Mouse (Mus musculus): ENCODE measurements around the gene Igsf3. TPM values are rescaled to one million over a fixed set of nuclear protein-coding genes. Genes with fewer than 3 reads are reported as not detected.
A peak's percentile ranks its signal among the peaks of the same experiment; 100 is the strongest.

The Igsf3 gene
- polyA plus RNA-seq (2021) = 37.2 TPM

DNA sequence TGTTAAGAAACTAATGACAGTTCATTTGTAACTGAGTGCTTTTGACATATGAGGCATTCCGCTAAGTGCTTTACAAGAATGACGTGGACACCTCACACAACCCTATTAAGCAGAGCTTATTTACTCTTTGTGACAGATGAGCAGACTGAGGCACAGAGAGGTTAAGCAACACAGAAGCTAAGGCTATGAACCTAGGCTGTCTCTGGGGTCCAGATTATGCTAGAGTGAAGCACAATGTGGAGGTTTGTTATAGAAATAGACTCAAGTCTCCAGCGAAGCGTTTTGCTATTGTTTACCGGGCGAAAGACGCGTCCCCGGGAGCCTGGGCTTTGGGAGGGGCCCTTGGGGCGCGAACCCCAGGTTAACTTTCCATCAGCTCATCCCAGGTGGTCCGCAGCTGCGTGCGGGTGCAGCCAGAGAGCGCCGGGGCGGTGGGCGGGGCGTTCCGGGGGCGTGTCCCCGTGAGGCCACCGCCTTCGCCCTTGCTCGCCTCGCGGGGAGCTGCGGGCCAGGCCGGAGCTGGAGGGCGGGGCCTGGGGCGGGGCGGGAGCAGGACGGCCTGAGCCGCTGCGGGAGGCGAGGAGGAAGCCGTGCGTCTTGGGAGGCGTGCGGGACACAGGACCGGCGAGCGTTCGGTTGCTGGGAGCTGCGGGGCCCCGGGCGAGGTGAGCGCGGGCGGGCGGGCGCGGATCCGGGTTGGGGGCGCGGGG is at the start of gene Igsf3:
TSS of gene Igsf3 (plus strand) at position 546 of the 710 bp plus-strand sequence.
- peak; percentile 86 for ATAC-seq

DNA sequence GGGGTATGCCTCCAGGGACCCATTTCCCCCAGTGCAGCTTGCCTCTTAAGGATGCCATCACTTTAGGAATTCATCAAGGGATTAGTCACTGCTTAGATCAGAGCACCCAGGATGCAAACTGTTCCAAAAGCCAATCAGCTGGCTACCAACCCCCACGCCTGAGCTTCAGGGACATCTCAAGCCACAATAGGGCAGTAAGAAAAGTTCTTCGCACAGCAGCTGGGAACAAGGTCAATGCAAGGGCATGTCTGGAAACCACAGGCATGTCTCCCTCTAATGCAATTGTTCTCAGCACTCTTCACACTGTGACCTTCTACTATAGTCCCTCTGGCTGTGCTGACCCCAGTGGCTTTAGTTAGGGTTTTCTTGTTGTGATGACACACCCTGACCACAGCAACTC is 49.6 kb upstream of the Igsf3 start:
- in situ Hi-C loops (cut with MboI; ENCODE audit: low pct_unique_long_range_greater_than_20kb) = loop anchor here (10.0 kb wide), 1 partner anchor 478 kb away; no protein-coding TSS in a partner anchor
- POLR2A ChIA-PET = interaction anchor here (0.6 to 1.2 kb wide), 3 partner anchors 45 to 277 kb away, joined by 3 read pairs; no protein-coding TSS in a partner anchor
- CTCF ChIA-PET = interaction anchor here (1.0 to 2.3 kb wide), 5 partner anchors 17 to 362 kb away, joined by 3 to 8 read pairs (median 3); no protein-coding TSS in a partner anchor
- no peak for TF ChIP-seq CTCF (IDR thresholded peaks at IDR 0.05)
- DNase-seq (ENCODE audit: low read depth, low spot score) = peak; percentile 73
- no peaks in the 10 kb centered on the region for H3K27me3 ChIP-seq
- ATAC-seq = peak; percentile 66

More for the DNA sequence above, at the start of gene Igsf3:
- ChIA-PET CTCF (interaction anchor here (0.7 to 1.6 kb wide), 5 partner anchors 20 to 86 kb away, joined by 3 read pairs; no protein-coding TSS in a partner anchor), POLR2A (interaction anchor here (0.5 to 1.1 kb wide), 2 partner anchors 10 to 26 kb away, joined by 3 to 5 read pairs; no protein-coding TSS in a partner anchor)
- DNase-seq (ENCODE audit: low read depth, low spot score) = no peak
- H3K27me3 ChIP-seq = no peaks in the 10 kb centered on the region
- no peak for TF ChIP-seq CTCF (IDR thresholded peaks at IDR 0.05)
- in situ Hi-C loops (cut with MboI; ENCODE audit: low pct_unique_long_range_greater_than_20kb) = no loop called here

DNA sequence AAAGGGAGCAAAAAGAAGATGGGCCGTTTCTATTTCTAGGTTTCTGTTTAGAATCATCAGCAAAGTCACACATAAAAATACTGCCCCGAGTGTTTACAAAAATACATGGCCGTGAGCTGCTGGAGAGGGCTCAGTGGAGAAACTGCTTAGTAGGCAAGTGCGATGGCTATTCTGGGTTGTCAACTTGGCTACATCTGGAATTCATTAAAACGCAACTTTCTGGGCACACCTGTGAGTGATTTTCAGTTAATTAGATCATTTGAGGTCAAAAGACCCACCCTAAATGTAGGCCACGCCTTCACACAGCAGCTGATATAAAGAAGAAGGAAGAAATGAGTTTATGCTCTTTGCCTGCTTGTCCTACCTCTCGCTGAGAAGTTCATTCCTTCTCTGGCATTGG is 48.3 kb upstream of the Igsf3 start:
- ATAC-seq = no peak
- POLR2A ChIA-PET = interaction anchor here (0.6 kb wide), 1 partner anchor 10 kb away, joined by 10 read pairs; no protein-coding TSS in a partner anchor
- CTCF ChIA-PET = interaction anchor here (1.5 to 2.2 kb wide), 4 partner anchors 11 to 21 kb away, joined by 3 to 7 read pairs (median 4); no protein-coding TSS in a partner anchor

DNA sequence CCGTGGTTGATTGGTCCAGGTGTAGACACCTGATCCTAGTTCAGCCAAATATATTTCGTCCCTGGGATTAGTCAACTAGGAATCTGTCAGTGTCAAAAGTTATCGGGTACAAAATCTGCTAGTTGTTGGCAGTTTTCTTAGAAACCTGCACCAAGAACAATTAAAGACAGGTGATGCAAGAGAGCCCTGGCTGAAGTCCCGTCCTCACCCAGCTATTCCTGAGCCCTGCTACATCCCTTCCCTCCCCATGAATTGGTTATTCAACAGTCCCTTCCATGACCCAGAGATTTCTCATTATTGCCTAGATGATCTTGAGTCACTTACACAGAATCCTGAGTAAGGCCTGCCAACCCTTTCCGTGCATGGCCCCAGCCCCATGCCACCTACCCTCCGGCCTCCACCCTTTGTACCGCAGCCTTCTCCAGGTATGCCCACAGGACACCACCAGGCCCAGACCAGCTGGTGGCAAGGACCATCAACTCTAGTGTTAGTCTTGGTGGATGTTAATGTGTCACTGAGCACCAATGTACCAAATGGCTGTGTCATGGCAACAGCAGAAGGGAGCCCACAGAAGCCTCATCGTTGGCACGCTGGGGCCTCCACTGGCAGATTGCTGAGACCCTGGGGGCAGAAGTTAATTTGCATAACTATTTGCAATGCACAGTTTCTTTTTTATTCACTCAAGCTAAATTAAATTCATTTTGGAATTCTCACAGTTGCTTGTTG is 33.5 kb upstream of the Igsf3 start:
- POLR2A ChIA-PET = no interaction called here
- in situ Hi-C loops (cut with MboI; ENCODE audit: low pct_unique_long_range_greater_than_20kb) = no loop called here
- no peak for DNase-seq (ENCODE audit: low read depth, low spot score)

More for the DNA sequence above, 48.3 kb upstream of the Igsf3 start:
- in situ Hi-C loops (cut with MboI; ENCODE audit: low pct_unique_long_range_greater_than_20kb) = loop anchor here (10.0 kb wide), 1 partner anchor 476 kb away; no protein-coding TSS in a partner anchor
- no peaks in the 10 kb centered on the region for H3K27me3 ChIP-seq
- no peak for TF ChIP-seq CTCF (IDR thresholded peaks at IDR 0.05)
- DNase-seq (ENCODE audit: low read depth, low spot score) = no peak

DNA sequence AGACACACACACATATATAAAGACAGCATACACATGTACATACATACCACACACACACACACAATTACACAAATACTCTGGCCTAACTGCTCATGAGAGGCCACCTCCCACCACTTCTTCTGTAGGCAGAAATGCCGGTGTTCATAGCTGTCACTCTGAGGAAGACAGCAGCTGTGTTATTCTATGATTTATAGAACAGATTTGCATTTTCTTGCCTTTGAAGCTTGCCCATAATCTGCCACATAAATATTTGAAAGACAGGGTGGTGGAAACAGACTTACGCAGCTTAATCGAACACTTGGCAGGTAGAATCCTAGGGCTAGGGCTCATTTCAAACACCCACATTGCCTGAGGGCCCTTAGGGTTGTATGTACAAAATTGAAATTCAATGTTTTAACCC is 32.6 kb upstream of the Igsf3 start:
- POLR2A ChIA-PET = no interaction called here
- H3K27me3 ChIP-seq = no peaks in the 10 kb centered on the region
- no peak for ATAC-seq
- TF ChIP-seq CTCF (IDR thresholded peaks at IDR 0.05) = no peak
- no peak for DNase-seq (ENCODE audit: low read depth, low spot score)
- in situ Hi-C loops (cut with MboI; ENCODE audit: low pct_unique_long_range_greater_than_20kb) = no loop called here
- CTCF ChIA-PET = interaction anchor here (0.7 to 1.6 kb wide), 2 partner anchors 12 to 16 kb away, joined by 3 to 4 read pairs; no protein-coding TSS in a partner anchor

More for the DNA sequence above, 33.5 kb upstream of the Igsf3 start:
- CTCF ChIA-PET = interaction anchor here (0.9 to 1.6 kb wide), 4 partner anchors 11 to 28 kb away, joined by 3 to 4 read pairs (median 4); no protein-coding TSS in a partner anchor
- H3K27me3 ChIP-seq = no peaks in the 10 kb centered on the region
- ATAC-seq = no peak
- no peak for TF ChIP-seq CTCF (IDR thresholded peaks at IDR 0.05)

DNA sequence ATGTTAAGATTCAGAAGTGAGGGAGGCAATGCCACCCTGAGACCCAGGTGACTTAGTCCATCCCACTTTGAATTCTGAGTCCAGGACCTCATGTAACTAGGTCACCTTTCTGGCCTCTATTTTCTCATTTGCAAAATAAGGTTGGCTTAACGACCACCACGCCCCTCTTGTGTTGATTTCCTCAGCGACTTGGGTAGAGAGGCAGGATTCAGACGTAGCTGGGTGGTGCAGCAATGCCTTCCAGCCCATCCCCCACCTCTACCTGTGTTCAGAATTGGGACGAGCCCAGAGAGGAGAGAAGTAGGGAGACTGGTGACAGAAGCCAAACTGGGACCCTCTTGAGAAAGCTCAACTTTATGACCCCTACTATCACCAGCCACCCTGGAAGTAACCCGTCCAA is 31.6 kb upstream of the Igsf3 start:
- H3K27me3 ChIP-seq = no peaks in the 10 kb centered on the region
- POLR2A ChIA-PET = no interaction called here
- TF ChIP-seq CTCF (IDR thresholded peaks at IDR 0.05) = no peak
- DNase-seq (ENCODE audit: low read depth, low spot score) = no peak
- in situ Hi-C loops (cut with MboI; ENCODE audit: low pct_unique_long_range_greater_than_20kb) = no loop called here
- ATAC-seq = no peak
- CTCF ChIA-PET = interaction anchor here (1.5 kb wide), 1 partner anchor 27 kb away, joined by 4 read pairs; no protein-coding TSS in a partner anchor

DNA sequence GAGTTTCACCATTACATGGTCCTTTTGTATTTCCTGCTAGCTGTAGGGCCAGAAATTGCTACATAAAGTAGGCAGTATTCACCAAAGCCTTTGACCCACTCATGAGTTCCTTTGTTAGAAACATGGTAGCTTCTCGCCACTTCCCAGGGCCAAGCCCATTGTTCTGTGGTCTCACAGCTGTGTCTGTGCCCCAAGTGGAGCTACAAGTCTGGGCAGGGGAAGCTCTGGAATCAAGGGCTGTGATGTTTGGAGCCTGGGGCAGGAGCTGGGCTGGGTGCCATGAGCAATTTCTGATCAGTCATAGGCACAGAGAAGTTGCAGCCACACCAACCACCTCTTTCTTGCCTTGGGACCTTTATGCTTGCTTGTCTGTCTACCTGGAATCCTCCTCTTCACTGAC is 30.1 kb upstream of the Igsf3 start:
- no peaks in the 10 kb centered on the region for H3K27me3 ChIP-seq
- ChIA-PET CTCF (interaction anchor here (1.0 to 1.5 kb wide), 2 partner anchors 16 to 90 kb away, joined by 3 to 4 read pairs; no protein-coding TSS in a partner anchor), POLR2A (interaction anchor here (0.6 kb wide), 1 partner anchor 74 kb away, joined by 7 read pairs; no protein-coding TSS in a partner anchor)
- in situ Hi-C loops (cut with MboI; ENCODE audit: low pct_unique_long_range_greater_than_20kb) = no loop called here
- ATAC-seq = no peak
- DNase-seq (ENCODE audit: low read depth, low spot score) = no peak
- TF ChIP-seq CTCF (IDR thresholded peaks at IDR 0.05) = no peak

DNA sequence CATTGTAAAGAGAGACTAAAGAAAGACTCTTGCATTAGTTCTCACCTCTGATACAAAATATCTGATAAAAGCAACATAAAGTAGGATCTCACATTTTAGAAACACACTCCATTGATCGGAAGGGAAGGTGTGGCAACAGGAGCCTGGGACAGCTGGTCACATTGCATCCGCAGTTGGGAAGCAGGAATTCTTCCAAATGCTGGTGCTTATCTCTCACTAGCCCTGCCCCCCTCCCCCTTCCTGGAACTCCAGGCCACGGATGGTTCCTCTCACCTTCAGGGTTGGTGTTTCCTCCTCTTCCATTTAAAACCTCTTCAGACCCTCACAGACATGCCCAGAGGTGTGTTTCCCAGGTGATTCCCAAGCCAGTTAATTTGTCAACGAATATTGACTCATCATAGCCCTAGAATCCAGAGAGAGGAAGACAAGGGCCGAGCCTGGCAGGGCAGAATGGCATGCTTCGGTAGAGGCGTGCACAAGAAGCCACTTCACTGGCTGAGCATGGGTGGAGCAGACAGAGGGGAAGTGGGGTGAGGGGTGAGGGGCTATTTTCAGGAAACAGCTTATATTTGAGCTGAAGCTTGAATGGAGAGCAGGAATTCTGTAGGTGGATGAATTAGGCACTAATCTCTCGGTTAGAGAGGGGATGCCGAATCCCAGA is 28.3 kb upstream of the Igsf3 start:
- no peak for DNase-seq (ENCODE audit: low read depth, low spot score)
- no peaks in the 10 kb centered on the region for H3K27me3 ChIP-seq
- no peak for TF ChIP-seq CTCF (IDR thresholded peaks at IDR 0.05)
- no peak for ATAC-seq
- in situ Hi-C loops (cut with MboI; ENCODE audit: low pct_unique_long_range_greater_than_20kb) = no loop called here
- CTCF ChIA-PET = interaction anchor here (1.2 to 1.5 kb wide), 3 partner anchors 10 to 18 kb away, joined by 3 to 5 read pairs (median 3); no protein-coding TSS in a partner anchor
- POLR2A ChIA-PET = interaction anchor here (1.6 kb wide), 1 partner anchor 10 kb away, joined by 5 read pairs; no protein-coding TSS in a partner anchor

DNA sequence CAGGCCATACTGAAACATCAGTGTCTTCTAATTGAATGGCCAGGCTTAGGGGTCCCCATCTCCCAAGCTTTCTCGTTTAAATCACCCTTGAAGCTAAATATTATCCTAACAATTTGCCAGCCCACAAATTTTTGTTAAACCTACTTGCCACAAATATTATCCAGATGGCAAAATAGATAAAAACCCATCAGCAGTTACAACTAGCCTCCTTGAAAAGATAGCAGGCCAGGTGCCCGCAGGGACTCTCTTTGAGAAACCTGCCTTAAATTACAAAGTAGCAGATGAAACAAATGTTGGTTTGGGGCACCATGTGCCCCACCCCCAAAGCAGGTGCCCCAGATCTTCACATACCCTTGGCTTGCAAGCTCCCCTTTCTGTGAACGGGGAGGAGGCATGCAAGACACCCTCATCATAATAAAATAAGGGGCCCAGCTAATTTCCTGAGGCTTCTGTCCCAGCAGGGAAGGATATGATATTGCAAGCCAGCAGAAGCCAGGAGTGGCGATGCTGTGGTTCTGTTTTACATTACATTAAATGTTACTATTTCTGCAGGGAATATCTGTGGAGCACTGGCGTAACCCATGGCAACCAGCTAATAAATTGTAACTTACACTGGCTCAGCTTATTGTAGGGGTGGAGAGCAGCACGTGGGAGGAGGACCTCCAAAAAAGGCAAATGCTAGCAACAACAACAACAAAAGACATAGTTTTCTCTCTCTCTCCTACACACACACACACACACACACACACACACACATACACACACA is 27.2 kb upstream of the Igsf3 start:
- ChIA-PET CTCF (interaction anchor here (1.0 to 1.5 kb wide), 3 partner anchors 17 to 23 kb away, joined by 3 to 5 read pairs (median 4); no protein-coding TSS in a partner anchor), POLR2A (interaction anchor here (0.8 to 1.6 kb wide), 2 partner anchors 11 to 27 kb away, joined by 5 read pairs; no protein-coding TSS in a partner anchor)
- no peak for DNase-seq (ENCODE audit: low read depth, low spot score)
- H3K27me3 ChIP-seq = no peaks in the 10 kb centered on the region
- no peak for TF ChIP-seq CTCF (IDR thresholded peaks at IDR 0.05)
- in situ Hi-C loops (cut with MboI; ENCODE audit: low pct_unique_long_range_greater_than_20kb) = no loop called here
- ATAC-seq = no peak

Measured in Patski (cell line).